Mouse (Mus musculus) liver (tissue): ENCODE data around the gene Frk.
"Not testable (repeated sequence)": the region's sequence is repeated elsewhere in the genome, so short reads cannot be mapped to it uniquely, and the experiment has no call there.

ENCODE experiments used
- DNase-seq: peaks from one replicate; pipeline ENCODE4 v3.0.0-alpha.2; 2020; ENCODE audit warnings: mixed read lengths

Frk gene

DNA sequence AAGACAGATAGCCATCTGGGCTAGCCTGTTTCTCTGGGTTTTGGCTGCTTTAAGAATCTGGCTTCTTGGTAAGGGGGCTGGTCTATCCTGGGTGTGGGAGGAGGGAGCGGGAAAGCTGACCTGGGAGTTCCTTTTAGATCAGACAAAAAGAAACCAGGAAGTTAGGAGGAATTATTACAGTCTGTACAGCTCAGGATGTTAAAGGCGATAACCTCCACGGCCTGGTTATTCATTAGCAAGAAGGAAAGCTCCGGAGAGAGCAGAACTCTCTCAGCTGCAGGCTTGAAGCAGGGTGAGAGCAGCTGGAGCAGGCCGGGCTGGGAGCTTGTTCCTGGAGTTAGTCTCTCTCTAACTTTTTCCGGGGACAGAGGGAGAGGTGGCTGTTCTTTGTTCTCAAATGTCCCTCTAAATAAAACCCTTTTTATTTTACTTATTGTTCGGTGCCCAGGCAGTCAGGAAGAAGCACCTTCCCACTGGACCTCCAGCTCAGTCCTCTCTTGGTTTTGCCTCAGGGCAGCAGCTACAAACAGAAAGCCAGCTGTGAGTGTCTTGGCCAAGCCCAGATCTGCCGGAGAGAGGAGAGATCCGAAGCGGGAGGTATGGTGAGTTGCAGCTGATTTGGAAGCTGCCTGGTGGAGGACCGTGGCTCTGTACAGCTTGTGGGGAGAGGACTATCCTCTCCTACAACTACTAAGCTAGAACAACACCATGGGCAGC, at the start of gene Frk:
TSS of gene Frk (plus strand) at position 103 of the 717 bp plus-strand sequence.
- peak; percentile 21 for DNase-seq

DNA sequence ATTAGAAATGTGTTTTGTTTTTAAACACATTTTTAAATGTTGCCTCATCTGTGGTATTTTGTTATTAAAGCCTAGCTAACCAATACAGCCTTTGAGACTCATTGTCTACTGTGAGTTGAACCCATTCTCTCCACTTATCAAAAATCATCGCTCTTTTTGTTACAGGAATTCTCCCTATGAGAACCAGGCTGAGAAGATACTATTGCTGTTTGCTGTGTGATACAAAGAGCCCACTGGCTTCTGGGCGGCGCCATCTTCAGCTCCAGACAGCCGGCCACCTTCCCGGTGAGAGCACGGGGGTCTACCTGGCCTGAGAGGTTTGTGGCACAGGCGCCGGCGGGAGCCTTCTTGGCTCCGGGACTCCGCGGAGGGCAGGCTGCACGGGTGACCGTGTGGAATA, 49.0 kb upstream of the Frk start:
- DNase-seq: not testable (repeated sequence)

DNA sequence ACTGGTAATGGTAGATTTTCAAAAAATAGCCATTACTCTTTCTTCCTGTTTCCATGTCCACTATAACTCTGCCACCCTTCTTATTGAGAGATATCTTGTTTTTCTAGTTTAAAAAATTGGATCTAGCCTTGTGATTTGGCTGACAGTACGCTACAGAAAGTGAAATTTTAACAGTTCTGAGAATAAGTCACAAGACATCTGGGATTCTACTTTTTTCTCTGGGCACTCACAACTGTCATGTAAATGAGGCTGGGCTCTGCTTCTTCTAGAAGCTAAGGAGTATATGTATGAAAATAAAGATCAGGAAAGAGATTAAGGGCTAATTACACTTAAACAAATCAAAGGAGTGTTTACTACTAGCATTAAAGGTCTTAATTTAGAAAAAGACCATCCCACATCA, 33.7 kb upstream of the Frk start:
- DNase-seq: no peak

DNA sequence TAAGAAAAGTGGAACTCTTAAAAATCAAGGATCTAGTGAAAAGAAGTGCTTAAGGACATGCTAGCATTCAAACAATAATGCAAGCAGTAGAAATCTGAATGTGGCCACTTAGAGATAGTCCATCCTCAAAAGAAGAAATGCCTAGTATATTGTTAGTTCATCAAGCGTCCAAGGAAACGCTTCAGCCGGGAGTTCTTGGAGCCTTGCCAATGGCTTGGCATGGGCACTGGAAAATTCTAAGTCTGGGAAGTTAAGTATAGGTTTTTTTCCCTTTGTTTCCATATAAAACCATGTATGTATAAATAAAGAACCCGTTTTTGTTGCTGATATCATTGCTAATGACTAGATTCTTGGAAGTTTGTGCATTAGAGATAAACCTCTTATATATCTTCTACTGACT, 21.7 kb upstream of the Frk start:
- DNase-seq: no peak

DNA sequence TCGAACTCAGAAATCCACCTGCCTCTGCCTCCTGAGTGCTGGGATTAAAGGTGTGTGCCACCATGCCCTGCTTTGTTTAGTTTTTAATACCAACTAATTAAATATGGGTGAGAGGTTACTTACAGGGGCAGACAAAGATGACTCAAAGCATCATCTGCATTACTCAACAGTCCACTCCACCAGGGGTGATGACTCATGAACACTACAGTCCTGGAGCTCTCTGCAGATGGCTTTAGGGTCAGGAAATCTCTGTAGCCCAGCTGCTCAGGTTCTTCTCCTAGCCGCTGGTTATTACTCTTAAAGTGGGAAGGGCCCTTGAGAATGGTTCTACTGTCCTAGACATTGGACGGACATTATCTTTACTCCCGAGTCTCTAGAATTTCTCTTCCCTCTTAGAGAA, 18.9 kb upstream of the Frk start:
- no peak for DNase-seq

DNA sequence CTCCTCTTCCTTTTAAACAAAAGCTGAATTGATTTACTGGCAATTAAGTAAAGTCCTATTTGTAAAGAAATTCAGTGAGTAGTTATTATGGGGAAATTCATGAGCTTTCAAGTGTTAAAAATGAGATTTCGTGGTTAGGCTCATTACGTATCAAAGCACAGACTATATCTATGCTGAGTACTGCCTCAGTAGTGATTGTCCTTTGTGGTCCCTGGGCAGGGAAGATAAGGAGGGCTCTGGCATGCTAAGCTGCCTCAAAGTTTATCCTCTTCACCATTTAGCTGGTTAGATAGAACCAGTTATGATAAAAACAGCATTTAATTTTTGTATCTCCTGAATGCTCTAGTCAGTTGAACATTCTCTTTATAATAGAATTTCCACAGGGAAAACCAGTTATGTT, 14.2 kb upstream of the Frk start:
- no peak for DNase-seq

DNA sequence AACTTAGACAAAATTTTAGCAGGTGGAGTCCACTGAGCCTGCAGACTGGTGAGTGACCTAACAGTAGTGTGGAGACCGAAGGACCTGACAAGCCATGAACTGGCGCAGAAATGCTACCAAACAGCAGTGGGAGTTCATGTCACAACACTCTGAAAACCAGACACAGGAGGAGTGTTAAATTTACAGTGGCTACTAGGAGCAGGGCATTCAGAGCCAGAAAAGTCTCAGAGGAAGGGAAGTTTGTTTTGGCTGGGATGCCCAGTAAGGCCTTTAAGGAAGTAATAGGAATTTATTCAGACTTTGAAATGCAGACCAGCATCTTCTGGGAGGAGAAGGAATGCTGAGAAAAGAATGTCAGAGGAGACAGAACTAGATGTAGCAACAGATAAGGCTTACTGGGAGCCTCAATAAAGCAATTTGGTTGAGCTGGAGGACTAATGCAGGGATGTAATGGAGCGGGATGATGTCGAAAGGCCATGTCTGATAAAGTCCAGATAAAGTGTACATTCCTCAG, 3.2 kb upstream of the Frk start:
- DNase-seq: no peak

DNA sequence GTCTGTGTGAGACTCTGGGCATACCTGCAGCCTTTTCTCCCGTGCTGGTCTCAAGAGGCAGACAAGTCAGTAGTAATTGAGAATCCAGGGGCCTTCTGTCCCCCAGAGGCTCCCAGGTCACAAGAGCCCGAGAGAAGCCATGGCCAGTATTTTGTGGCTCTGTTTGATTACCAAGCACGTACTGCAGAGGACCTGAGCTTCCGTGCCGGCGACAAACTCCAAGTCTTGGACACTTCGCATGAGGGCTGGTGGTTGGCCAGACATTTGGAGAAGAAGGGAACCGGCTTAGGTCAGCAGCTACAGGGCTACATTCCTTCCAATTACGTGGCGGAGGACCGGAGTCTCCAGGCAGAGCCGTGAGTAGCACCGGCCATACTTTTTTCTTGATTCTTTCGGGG, 814 bp downstream of the Frk start:
- DNase-seq: no peak

DNA sequence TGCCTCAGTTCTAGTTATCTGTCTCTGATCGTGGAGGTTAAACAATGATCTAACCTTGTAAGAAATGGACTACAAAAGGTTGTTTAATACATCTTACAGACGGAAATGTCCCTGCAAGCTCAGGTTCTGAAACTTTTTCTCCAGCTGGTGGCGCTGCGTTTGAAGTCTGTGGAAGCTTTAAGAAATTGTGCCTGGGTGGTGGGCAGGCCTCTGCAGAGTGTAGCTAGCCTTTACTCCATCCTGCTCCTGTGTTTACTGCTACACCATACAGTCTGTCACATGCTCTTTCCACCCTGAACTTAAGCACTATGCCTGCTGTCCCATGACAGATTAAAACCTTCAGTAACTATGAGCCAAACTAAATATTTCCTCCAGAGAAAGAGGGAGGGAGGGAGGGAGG, 1.9 kb downstream of the Frk start:
- no peak for DNase-seq

DNA sequence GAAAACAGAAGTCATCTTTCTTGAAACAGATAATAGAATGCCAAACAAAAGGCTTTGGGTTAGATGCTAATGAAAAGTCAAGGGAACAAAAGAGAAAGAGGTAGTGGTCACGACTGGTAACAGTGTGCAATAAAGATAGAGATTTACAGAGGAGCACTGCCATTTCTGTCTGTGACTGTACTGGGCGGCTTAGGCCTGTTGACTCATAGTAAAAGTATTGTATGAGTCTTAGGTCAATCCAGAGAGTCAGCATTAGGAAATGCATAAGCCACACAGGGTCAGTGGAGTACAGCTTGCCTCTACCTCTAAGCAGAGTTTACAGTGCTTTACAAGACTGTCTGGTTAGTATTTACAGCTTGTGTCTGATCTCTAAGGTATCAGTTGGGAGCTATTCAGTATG, 24.6 kb downstream of the Frk start:
- DNase-seq: no peak

DNA sequence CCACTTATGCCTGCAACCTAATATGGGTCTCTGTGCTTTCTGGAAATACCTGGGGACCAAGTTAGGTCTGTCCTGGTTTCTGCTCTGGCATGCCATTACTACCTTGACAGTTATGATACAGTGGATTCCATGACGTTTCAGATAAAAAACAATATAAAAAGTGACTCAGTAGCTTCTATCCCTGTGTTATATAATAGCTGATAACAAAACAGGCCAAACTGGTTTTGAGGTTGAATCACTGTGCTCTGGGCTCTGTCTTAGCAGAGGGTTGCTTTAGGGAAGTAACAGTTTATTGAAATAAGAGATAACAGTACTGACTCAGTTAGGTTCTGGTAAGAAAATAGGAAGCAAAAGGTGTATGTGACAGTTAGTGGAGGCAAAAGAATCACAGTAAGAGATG, 25.4 kb downstream of the Frk start:
- no peak for DNase-seq

DNA sequence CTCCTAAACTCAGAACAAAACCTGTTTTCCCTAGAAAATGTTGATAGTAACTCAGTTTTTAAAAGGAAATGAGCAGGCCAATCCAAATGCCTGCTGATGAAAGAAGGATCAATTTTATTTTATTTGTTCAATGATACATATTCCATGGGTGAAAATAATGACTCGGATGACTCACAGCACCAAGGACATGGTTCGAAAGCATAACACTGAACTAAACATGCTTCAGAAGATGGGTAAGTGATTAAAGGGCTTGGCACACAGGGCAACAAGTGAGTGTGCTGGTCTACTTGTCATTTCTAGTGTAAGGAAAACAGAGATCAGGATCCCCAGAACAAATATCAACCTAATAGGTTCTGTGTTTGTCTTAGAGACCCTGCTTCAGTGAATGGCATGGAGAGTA, 26.1 kb downstream of the Frk start:
- no peak for DNase-seq

DNA sequence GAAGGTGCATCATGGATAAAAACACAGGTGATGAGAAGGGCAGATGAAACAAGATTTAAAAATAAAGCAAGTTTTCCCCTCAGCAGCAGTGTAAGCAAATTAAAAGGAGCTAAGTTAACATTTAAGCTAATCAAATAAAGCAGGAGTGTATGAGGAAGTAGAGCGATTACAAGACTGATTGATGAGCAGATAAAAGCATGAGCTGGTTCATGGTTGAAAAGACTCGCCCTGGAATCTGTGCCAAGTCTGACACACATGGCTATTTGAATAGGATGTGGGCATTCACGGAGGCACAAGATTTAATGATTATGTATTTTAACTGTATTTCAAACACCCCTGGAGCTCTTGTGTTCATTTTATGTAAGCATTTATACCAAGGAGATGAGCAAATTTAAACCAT, 28.0 kb downstream of the Frk start:
- no peak for DNase-seq

DNA sequence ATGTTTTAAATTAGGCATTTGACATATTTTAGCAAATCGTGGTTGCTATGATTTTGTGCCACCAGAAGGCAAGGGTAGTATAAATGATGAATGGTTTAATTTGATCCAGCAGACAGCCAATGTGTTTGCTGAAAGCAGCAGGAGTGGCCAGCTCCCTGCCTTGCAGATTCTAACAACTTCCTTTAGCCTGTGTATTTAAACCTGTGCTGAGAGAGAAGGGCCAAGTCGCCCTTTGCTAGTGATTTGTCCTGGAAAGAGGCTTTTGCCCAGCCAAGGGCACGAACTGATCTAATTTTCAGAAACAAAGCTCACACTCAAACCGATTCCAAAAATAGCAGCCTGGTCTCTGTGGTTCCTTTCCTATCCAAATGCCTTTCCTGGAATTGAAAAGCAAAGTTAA, 29.4 kb downstream of the Frk start:
- no peak for DNase-seq

DNA sequence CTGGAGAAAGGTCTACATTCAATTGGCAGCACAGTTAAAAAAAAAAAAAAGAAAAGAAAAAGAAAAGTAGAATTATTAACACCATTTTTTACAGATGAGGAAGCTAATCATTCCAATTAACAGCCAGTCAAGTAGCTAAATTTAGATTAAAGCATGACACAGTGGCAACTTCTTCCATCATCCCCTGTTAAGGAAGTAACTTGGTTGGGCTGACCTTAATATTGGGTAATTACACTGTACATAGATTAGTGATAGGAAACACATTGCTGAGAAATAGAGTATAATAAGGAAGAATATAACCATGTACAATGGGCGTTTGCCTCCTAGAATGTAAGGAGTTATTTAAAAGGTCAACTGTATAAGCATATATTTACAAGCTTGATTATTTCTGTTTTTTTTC, 42.4 kb downstream of the Frk start:
- no peak for DNase-seq

DNA sequence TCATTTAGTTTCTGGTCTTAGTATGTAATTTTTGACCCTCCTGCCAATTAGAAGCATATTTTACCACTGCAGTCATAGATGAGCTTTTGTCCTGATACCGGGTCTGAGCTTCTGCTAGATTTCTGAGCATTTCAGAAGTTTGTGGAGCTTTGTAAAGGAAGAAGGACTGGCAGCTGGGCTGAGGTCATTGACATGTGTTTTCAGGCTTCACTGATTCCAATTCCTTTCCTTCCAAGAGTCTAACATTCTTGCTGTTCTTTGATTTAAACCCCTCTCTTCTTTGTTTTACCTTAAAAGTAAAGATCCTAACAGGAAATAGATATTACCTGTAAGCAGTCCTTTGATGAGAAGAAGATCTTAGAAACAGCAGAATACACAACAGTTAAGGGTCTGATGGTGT, 48.6 kb downstream of the Frk start:
- DNase-seq: no peak

DNA sequence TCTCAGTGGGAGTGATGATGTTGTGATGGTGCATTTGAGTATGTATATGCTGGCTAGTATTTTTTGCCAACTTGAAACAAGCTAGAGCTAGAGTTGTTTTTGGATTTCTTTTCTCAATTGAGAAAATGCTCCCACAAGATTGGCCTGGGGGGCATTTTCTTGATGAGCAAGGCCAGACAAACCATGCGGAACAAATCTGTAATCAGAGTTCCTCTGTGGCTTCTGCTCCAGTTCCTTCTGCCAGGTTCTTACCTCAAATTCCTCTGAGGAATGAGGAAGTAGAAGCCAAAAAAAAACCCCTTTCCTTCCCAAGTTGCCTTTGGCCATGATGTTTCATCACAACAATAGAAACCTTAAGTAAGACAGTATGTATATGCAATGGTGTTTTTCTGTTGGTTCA, 49.3 kb downstream of the Frk start:
- no peak for DNase-seq

DNA sequence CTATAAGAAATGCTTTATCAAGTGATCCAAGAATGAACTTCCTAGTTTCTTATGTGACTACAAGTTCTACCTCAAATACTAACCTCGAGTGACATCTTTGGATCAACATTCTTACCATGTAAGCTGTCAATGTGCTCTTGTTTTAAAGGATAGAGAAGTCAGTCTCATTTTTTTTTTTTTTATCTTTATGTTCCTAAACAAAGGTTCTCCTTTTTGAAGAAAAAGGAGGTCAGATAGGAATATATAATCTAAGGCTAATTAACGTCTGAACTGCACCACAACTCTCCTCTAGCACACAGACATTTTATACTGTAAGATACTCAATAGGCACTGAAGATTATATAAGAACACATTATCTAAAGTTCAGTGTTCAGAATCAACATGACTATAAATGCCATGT, 57.5 kb downstream of the Frk start:
- DNase-seq: no peak

DNA sequence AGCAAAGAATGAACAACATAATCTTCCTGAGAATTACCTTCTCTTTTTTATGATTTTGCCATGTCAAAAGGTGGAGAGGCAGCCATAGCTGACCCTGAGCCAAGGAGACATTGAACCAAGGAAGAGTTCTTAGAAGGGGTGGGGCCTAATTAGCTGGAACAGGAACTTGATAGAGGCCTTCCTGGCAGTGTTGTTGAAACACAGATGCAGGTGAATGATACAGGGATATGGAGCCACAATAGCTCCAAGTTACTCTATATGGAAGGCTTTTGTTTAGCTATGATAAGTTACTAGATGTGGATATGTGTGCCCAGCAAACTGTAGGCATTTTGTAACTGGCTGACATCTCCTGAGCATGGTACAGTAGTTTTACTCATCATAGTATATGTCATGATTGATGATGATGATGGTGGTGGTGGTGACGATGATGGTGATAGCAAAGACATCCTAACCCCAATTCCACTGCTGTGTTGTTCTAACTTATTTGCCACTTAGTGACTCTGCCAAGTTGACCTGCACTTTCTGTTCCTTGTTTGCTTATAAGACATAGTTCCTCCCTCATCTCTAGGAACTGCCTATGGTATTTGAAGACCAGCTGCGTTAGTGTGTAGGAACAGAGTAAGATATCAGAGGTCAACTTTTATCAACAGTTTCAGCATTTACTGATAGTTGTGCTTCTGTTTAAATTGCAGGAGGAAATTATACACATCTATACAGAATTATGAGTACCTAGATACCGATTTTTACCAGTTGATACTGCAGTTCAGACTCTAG, 58.7 kb downstream of the Frk start:
- no peak for DNase-seq

DNA sequence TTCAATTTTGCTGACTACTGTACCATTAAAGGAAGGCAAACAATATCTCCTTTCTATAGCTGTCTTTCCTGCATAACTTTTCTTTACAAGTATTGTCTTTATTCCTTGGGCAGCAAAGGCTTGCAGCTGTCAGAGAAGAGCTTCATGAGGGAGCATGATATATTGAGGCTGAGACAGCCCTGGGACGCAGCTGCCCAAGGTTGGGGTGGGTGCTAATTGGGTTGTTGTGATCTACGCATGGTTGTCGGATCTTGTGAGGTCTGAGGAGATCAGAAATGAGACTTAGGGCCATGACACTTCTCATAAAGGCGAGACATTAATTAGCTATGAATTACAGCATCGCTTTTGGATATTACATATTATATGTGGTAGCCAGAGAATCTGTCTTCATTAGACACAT, 67.4 kb downstream of the Frk start:
- no peak for DNase-seq

DNA sequence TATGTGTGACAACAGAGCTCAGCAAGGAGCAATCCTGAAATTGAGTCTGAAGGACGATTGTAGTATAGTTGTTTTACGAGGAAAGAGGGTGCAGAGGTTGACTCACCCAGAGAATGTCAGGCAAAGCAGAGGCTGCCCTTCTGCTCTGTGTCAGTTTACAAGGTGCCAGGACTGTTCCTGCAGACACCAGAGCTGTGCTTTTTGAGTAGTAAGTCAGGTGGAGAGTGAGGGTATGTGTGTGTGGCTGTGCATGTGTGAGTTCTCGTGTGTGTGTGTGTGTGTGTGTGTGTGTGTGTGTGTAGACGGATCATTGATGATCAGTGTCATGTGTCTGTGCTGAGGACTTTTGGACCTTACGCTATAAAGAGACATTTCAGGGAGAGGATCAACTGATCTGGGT, 68.4 kb downstream of the Frk start:
- no peak for DNase-seq

DNA sequence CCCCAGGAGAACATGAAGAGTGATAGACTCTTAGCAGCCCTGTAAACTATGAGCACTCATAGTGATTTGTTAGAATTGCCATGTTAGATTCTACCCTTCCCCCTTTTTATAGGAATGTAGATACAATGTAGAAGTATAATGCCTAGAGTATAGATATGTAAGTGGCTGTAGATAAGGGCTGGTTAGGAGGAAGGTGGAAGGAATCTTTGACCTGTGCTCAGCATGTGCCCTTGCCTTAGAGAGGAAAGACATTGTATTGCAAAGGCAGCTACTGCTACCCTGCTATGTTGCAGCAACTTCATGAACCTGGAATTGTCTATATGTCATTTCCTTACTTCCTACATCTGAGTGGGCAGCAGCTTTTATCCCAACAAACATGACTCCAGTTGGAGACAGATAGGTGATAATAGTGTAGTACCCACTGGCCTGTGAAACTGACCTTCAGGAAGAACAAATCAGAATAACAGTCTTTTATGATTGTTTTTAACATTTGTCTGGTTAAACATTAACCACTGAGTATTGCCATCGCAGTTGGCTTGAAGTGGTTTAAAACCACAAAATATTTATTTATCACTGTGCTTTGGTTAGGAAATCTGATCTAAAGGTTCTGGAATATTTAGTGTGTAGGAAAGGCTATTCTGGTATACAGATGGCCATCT, 80.4 kb downstream of the Frk start:
- DNase-seq: no peak

DNA sequence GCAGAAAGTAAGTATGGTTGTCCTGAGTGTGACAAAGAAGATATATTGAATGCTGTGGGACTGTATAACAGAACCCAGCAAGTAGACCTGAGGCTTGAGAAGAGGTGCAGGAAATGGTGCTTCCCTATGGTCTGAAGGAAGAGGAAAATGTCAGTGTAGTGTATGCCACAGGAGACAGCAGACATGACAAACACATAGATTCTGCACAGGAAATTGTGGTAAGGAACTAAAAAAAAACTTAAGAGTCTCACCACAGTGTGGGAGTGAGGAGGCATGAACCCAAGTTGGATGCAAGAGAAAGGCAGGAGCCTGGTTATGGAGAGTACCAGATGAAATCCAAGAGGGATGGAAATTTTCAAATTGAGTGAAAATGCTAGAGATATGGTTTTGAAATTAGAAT, 132.3 kb downstream of the Frk start:
- DNase-seq: no peak

DNA sequence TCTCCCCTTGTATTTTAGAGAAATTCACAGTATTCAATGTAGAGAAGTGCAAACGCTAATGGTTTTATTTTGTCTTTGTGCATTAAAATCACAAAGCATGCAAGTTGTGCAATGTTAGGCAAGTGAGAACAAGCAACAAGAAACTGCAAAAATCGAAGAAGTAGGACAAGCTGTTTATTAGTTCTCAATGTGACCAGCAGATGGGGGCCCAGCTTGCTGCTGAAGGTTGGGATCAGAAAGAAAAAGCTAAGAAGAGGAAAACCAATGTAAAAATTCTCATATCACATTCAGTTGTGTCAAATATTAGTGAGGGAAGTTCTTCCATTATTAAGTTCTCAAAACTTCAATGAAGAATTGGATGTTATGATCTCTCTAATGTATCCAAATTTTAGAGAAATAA, 134.0 kb downstream of the Frk start:
- DNase-seq: peak; percentile 2
